Mouse (Mus musculus) ovary, postnatal 14 days (tissue): ENCODE results near the gene Asb10.
A peak's percentile ranks its signal among the peaks of the same experiment; 100 is the strongest.

Source experiments
- DNase-seq: peaks from one replicate; pipeline ENCODE4 v3.0.0; 2022; ENCODE audit warnings: low spot score

Asb10 gene

GRCm38 (mm10) chr5:24490413-24490920 is 50.3 kb downstream of the Asb10 start:
- DNase-seq, result no peak

GRCm38 (mm10) chr5:24486738-24487137 is 54.0 kb downstream of the Asb10 start:
- no peak for DNase-seq

GRCm38 (mm10) chr5:24486097-24486496 is 54.7 kb downstream of the Asb10 start:
- peak; percentile 86 for DNase-seq

GRCm38 (mm10) chr5:24484963-24485362 is 55.8 kb downstream of the Asb10 start:
- DNase-seq, result no peak

DNA sequence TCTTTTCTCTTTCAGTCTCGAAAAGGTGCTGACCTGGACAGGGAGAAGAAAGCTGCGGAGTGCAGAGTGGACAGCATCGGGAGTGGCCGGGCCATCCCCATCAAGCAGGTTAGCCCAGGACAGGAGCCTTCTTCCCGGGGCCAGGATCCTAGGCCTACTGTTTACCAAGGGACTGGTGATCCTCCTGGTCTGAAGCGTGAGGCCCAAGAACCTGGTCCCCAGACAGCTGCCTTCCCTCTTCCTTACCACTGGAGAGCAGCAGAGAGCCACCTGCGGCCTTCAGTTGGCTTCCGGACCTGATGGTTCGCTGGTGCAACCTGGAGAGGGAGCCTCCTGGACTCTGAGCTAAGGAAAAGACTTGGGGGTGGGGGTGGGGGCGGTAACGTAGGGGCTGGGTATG is 57.5 kb downstream of the Asb10 start:
- peak; percentile 62 for DNase-seq
